Mouse (Mus musculus) limb, embryonic 15.5 days (tissue): ENCODE data around the gene Foxo4. TPM values are rescaled to one million over a fixed set of nuclear protein-coding genes. Genes with fewer than 3 reads are reported as not detected.

ENCODE experiments used
- ATAC-seq: fragments of 200-750 bp; cut with Nextera tagmentation; 2 replicates; pipeline ENCODE4 v1.8.0; 2017; ENCODE audit warnings: low read depth, moderate TSS enrichment; ENCODE audit not compliant: insufficient number of reproducible peaks, low FRiP score, low TSS enrichment
- H3K27ac ChIP-seq: fragments of 300-500 bp; sonication (generic); 2 replicates; pipeline ENCODE4 v1.5.1; 2015; ENCODE audit warnings: moderate library complexity, mild to moderate bottlenecking, inconsistent platforms
- H3K27me3 ChIP-seq: fragments of 300-500 bp; sonication (generic); 2 replicates; pipeline ENCODE4 v1.6.1; 2015; ENCODE audit warnings: inconsistent platforms
- H3K36me3 ChIP-seq: fragments of 300-500 bp; sonication (generic); 2 replicates; pipeline ENCODE4 v1.6.1; 2015; ENCODE audit warnings: inconsistent platforms
- H3K4me1 ChIP-seq: fragments of 300-500 bp; sonication (generic); 2 replicates; pipeline ENCODE4 v1.6.1; 2015; ENCODE audit warnings: inconsistent platforms
- H3K4me2 ChIP-seq: fragments of 300-500 bp; sonication (generic); 2 replicates; pipeline ENCODE4 v1.6.1; 2015; ENCODE audit warnings: mild to moderate bottlenecking, inconsistent platforms
- H3K4me3 ChIP-seq: fragments of 300-500 bp; sonication (generic); 2 replicates; pipeline ENCODE4 v1.5.1; 2015; ENCODE audit warnings: mild to moderate bottlenecking, inconsistent platforms
- H3K9ac ChIP-seq: fragments of 300-500 bp; sonication (generic); 2 replicates; pipeline ENCODE4 v1.6.1; 2015; ENCODE audit warnings: inconsistent platforms
- H3K9me3 ChIP-seq: fragments of 300-500 bp; sonication (generic); 2 replicates; pipeline ENCODE4 v1.6.1; 2016; ENCODE audit warnings: inconsistent platforms
- WGBS: fragments of 180-500 bp; shearing (Covaris S2); methylation state at CpG from one replicate; pipeline ENCODE4 v1.1.7; 2015; 5-methylcytosine and 5-hydroxymethylcytosine counted together
- polyA plus RNA-seq: library from polyadenylated mRNA; unstranded; fragments of >200 nt; fragmentation: Nextera tagmentation; extraction: Ambion mirVana; gene quantifications from 2 replicates; pipeline ENCODE4 v1.2.1, GENCODE M21; 2015

The Foxo4 gene
- polyA plus RNA-seq, 1 experiment from 2014 or later: 3.7 TPM

- WGBS: 43% methylated on average over 3 of the region's 3 CpGs
Observed at GRCm38 (mm10) chrX:101268755-101269124, 14.4 kb downstream of the Foxo4 start, which contains the start of gene Gm20489. Gene Gm20489 (minus strand): TSS chrX:101269023.

GRCm38 (mm10) chrX:101273410-101273809 is 19.1 kb downstream of the Foxo4 start:
- 21% methylated on average over 6 of the region's 6 CpGs for WGBS

More at GRCm38 (mm10) chrX:101268755-101269124, 14.4 kb downstream of the Foxo4 start, which contains the start of gene Gm20489:
- Histone ChIP-seq H3K27ac (no peak within 1 kb of the TSS), H3K4me2 (no peak within 1 kb of the TSS), H3K36me3 (no peaks in the 10 kb centered on the region), H3K9me3 (no peaks in the 10 kb centered on the region), H3K4me1 (no peaks in the 10 kb centered on the region), H3K9ac (no peak within 1 kb of the TSS), H3K4me3 (no peak within 1 kb of the TSS), H3K27me3 (peaks cover 20% of the 10 kb centered on the region)
- no peak for ATAC-seq

GRCm38 (mm10) chrX:101273875-101274738 is 19.8 kb downstream of the Foxo4 start, which contains the start of gene Med12:
Gene Med12 (plus strand): TSS chrX:101274030.
- peak; percentile 98 for ATAC-seq
- H3K27me3 ChIP-seq: peaks cover 23% of the 10 kb centered on the region
- 20% methylated on average over 54 of the region's 54 CpGs for WGBS
- peak within 1 kb of the TSS; percentile 40 for H3K4me2 ChIP-seq
- peak within 1 kb of the TSS; percentile 52 for H3K4me3 ChIP-seq
- H3K27ac ChIP-seq: peak within 1 kb of the TSS; percentile 82
- peak within 1 kb of the TSS; percentile 44 for H3K9ac ChIP-seq
- peaks cover 11% of the 10 kb centered on the region; the same call in 1 of the 2 replicates for H3K36me3 ChIP-seq
- H3K9me3 ChIP-seq: no peaks in the 10 kb centered on the region
- no peaks in the 10 kb centered on the region for H3K4me1 ChIP-seq

More at GRCm38 (mm10) chrX:101273410-101273809, 19.1 kb downstream of the Foxo4 start:
- H3K9me3 ChIP-seq: no peaks in the 10 kb centered on the region
- H3K27ac ChIP-seq: peak overlapping the region; percentile 61
- H3K36me3 ChIP-seq: peaks cover 7% of the 10 kb centered on the region; the same call in 1 of the 2 replicates
- peaks cover 23% of the 10 kb centered on the region for H3K27me3 ChIP-seq
- H3K4me2 ChIP-seq: peak overlapping the region; percentile 40
- no peak for ATAC-seq
- no peaks in the 10 kb centered on the region for H3K4me1 ChIP-seq
- H3K4me3 ChIP-seq: peak overlapping the region; percentile 52
- no peak overlapping the region for H3K9ac ChIP-seq

- no peaks in the 10 kb centered on the region for H3K4me1 ChIP-seq
- ATAC-seq: no peak
- peaks cover 3% of the 10 kb centered on the region; the same call in 1 of the 2 replicates for H3K27me3 ChIP-seq
- H3K27ac ChIP-seq: no peak overlapping the region
- H3K4me3 ChIP-seq: no peak overlapping the region
- peaks cover 62% of the 10 kb centered on the region for H3K36me3 ChIP-seq
- WGBS: 72% methylated on average over 6 of the region's 6 CpGs
- no peaks in the 10 kb centered on the region for H3K9me3 ChIP-seq
- no peak overlapping the region for H3K4me2 ChIP-seq
- no peak overlapping the region for H3K9ac ChIP-seq
Observed at GRCm38 (mm10) chrX:101282813-101283212, 28.5 kb downstream of the Foxo4 start.

GRCm38 (mm10) chrX:101285534-101285933 is 31.2 kb downstream of the Foxo4 start:
- no peaks in the 10 kb centered on the region for H3K9me3 ChIP-seq
- H3K9ac ChIP-seq: no peak overlapping the region
- 25% methylated on average over 6 of the region's 6 CpGs for WGBS
- H3K4me1 ChIP-seq: no peaks in the 10 kb centered on the region
- no peak overlapping the region for H3K4me2 ChIP-seq
- H3K36me3 ChIP-seq: peaks cover 77% of the 10 kb centered on the region
- no peak overlapping the region for H3K4me3 ChIP-seq
- no peak for ATAC-seq
- no peak overlapping the region for H3K27ac ChIP-seq
- H3K27me3 ChIP-seq: peaks cover under 1% of the 10 kb centered on the region; the same call in 1 of the 2 replicates

GRCm38 (mm10) chrX:101285953-101286670 is 31.8 kb downstream of the Foxo4 start:
- Histone ChIP-seq H3K4me3 (no peak overlapping the region), H3K27ac (no peak overlapping the region), H3K27me3 (peaks cover under 1% of the 10 kb centered on the region; the same call in 1 of the 2 replicates), H3K9ac (no peak overlapping the region), H3K4me2 (no peak overlapping the region), H3K36me3 (peaks cover 76% of the 10 kb centered on the region), H3K9me3 (no peaks in the 10 kb centered on the region), H3K4me1 (no peaks in the 10 kb centered on the region)
- 0 out of 2 replicates have a peak, but pooled peaks have one; percentile 12 for ATAC-seq
- 86% methylated on average over 14 of the region's 14 CpGs for WGBS

GRCm38 (mm10) chrX:101287543-101287942 is 33.2 kb downstream of the Foxo4 start:
- Histone ChIP-seq H3K27me3 (peaks cover 3% of the 10 kb centered on the region; the same call in 1 of the 2 replicates), H3K4me2 (no peak overlapping the region), H3K4me1 (no peaks in the 10 kb centered on the region), H3K27ac (no peak overlapping the region), H3K9me3 (no peaks in the 10 kb centered on the region), H3K4me3 (no peak overlapping the region), H3K36me3 (peaks cover 76% of the 10 kb centered on the region), H3K9ac (no peak overlapping the region)
- 90% methylated on average over 3 of the region's 3 CpGs for WGBS
- ATAC-seq: no peak

GRCm38 (mm10) chrX:101288432-101288831 is 34.1 kb downstream of the Foxo4 start:
- peaks cover 3% of the 10 kb centered on the region; the same call in 1 of the 2 replicates for H3K27me3 ChIP-seq
- H3K9me3 ChIP-seq: no peaks in the 10 kb centered on the region
- H3K27ac ChIP-seq: no peak overlapping the region
- H3K4me1 ChIP-seq: no peaks in the 10 kb centered on the region
- no peak for ATAC-seq
- no peak overlapping the region for H3K9ac ChIP-seq
- H3K4me2 ChIP-seq: no peak overlapping the region
- H3K36me3 ChIP-seq: peaks cover 76% of the 10 kb centered on the region
- WGBS: 79% methylated on average over 6 of the region's 6 CpGs
- no peak overlapping the region for H3K4me3 ChIP-seq

- Histone ChIP-seq H3K9ac (no peak overlapping the region), H3K4me1 (no peaks in the 10 kb centered on the region), H3K4me2 (no peak overlapping the region), H3K27ac (no peak overlapping the region), H3K36me3 (peaks cover 76% of the 10 kb centered on the region), H3K27me3 (peaks cover 3% of the 10 kb centered on the region; the same call in 1 of the 2 replicates), H3K9me3 (no peaks in the 10 kb centered on the region), H3K4me3 (no peak overlapping the region)
- 90% methylated on average over 7 of the region's 7 CpGs for WGBS
- no peak for ATAC-seq
Observed at GRCm38 (mm10) chrX:101289037-101289436, 34.7 kb downstream of the Foxo4 start.

- no peak overlapping the region for H3K4me2 ChIP-seq
- H3K4me1 ChIP-seq: no peaks in the 10 kb centered on the region
- no peak overlapping the region for H3K27ac ChIP-seq
- no peaks in the 10 kb centered on the region for H3K9me3 ChIP-seq
- 88% methylated on average over 10 of the region's 10 CpGs for WGBS
- no peak overlapping the region for H3K9ac ChIP-seq
- ATAC-seq: no peak
- H3K4me3 ChIP-seq: no peak overlapping the region
- peaks cover 8% of the 10 kb centered on the region for H3K27me3 ChIP-seq
- peaks cover 75% of the 10 kb centered on the region for H3K36me3 ChIP-seq
Observed at GRCm38 (mm10) chrX:101290111-101290510, 35.8 kb downstream of the Foxo4 start.

- H3K27me3 ChIP-seq: peaks cover 20% of the 10 kb centered on the region
- H3K4me3 ChIP-seq: peak within 1 kb of the TSS; percentile 43
- peaks cover 14% of the 10 kb centered on the region; the same call in 1 of the 2 replicates for H3K36me3 ChIP-seq
- H3K4me2 ChIP-seq: peak within 1 kb of the TSS; percentile 39
- 26% methylated on average over 12 of the region's 24 CpGs for WGBS
- no peaks in the 10 kb centered on the region for H3K9me3 ChIP-seq
- ATAC-seq: 0 out of 2 replicates have a peak, but pooled peaks have one; percentile 46
- peak within 1 kb of the TSS; percentile 74 for H3K27ac ChIP-seq
- H3K4me1 ChIP-seq: peaks cover 13% of the 10 kb centered on the region
- no peak within 1 kb of the TSS for H3K9ac ChIP-seq
Observed at GRCm38 (mm10) chrX:101299055-101299454, 44.7 kb downstream of the Foxo4 start, which contains the start of gene Nlgn3. Gene Nlgn3 (plus strand): TSS chrX:101299168.
